Mouse (Mus musculus) hematopoietic stem cell, adult 5-6 weeks (primary cell): ENCODE results near the gene Vps9d1. TPM values are rescaled to one million over a fixed set of nuclear protein-coding genes. Genes with fewer than 3 reads are reported as not detected.
"Not testable (repeated sequence)": the region's sequence is repeated elsewhere in the genome, so short reads cannot be mapped to it uniquely, and the experiment has no call there.

Experiments
- ATAC-seq, 2 experiments: fragments of 125-278 bp in 1 of 2; replicated peaks in 1 of 2; 2 replicates each; pipeline ENCODE4 v1.8.0; 2016 to 2017; ENCODE audit warnings: inconsistent platforms in 2 of 2, mild to moderate bottlenecking in 2 of 2, moderate number of reproducible peaks in 2 of 2, low read depth in 1 of 2, moderate TSS enrichment in 1 of 2; ENCODE audit not compliant: low FRiP score in 2 of 2, poor library complexity in 2 of 2, severe bottlenecking in 2 of 2, insufficient read depth in 1 of 2, low TSS enrichment in 1 of 2
- total RNA-seq: library from RNA; stranded (forward); fragments of 172-1452, 232-1000 nt; gene quantifications from 2 replicates; pipeline ENCODE4 v1.2.3, GENCODE M21; 2017

The Vps9d1 gene
- total RNA-seq, 1 experiment from 2014 or later = 18.8 TPM

- ATAC-seq = no peak
These were observed 13.9 kb upstream of the Vps9d1 start for GRCm38 (mm10) chr8:123267926-123268656.

- ATAC-seq = not testable (repeated sequence)
These were observed 3.4 kb upstream of the Vps9d1 start for GRCm38 (mm10) chr8:123257593-123257992.

GRCm38 (mm10) chr8:123257114-123257513 lies 3.0 kb upstream of the Vps9d1 start:
- ATAC-seq = no peak

- ATAC-seq = no peak
These were observed 1.0 kb upstream of the Vps9d1 start for GRCm38 (mm10) chr8:123255170-123255569.

- ATAC-seq = no peak
These were observed 573 bp downstream of the Vps9d1 start for GRCm38 (mm10) chr8:123253451-123254098.

- no peak for ATAC-seq
These were observed 1.2 kb downstream of the Vps9d1 start for GRCm38 (mm10) chr8:123252925-123253324.

- no peak for ATAC-seq
These were observed 3.2 kb downstream of the Vps9d1 start for GRCm38 (mm10) chr8:123250940-123251339.

- ATAC-seq = no peak
These were observed 5.6 kb downstream of the Vps9d1 start for GRCm38 (mm10) chr8:123248596-123248995.

- no peak for ATAC-seq
These were observed 6.4 kb downstream of the Vps9d1 start for GRCm38 (mm10) chr8:123247748-123248147.

GRCm38 (mm10) chr8:123245543-123245942 lies 8.6 kb downstream of the Vps9d1 start:
- ATAC-seq = no peak

- ATAC-seq = no peak
These were observed 9.8 kb downstream of the Vps9d1 start for GRCm38 (mm10) chr8:123244382-123244781.

- ATAC-seq = no peak
These were observed 11.1 kb downstream of the Vps9d1 start for GRCm38 (mm10) chr8:123243053-123243452.

- ATAC-seq = no peak
These were observed 11.8 kb downstream of the Vps9d1 start for GRCm38 (mm10) chr8:123242107-123242923.

- ATAC-seq = no peak
These were observed 14.8 kb downstream of the Vps9d1 start for GRCm38 (mm10) chr8:123239398-123239797.

GRCm38 (mm10) chr8:123235520-123236497 lies 18.3 kb downstream of the Vps9d1 start, which contains the start of gene Spata2l:
TSS of gene Spata2l (minus strand) at chr8:123236233.
- ATAC-seq = peak; percentile 95 to 96

GRCm38 (mm10) chr8:123234918-123235519 lies 19.1 kb downstream of the Vps9d1 start:
- ATAC-seq = no peak

GRCm38 (mm10) chr8:123233760-123234159 lies 20.4 kb downstream of the Vps9d1 start:
- ATAC-seq = no peak
